Mouse (Mus musculus) olfactory bulb, adult 2 months (tissue): Measurements from ENCODE around the gene Amdhd1. TPM values are rescaled to one million over a fixed set of nuclear protein-coding genes. Genes with fewer than 3 reads are reported as not detected.

Experiments
- H3K27ac ChIP-seq: fragments of 200-500 bp; 2 replicates; pipeline ENCODE4 v1.5.1; 2012; ENCODE audit warnings: low read depth, low read length; ENCODE audit not compliant: insufficient read depth
- H3K4me1 ChIP-seq: fragments of 200-500 bp; 2 replicates; pipeline ENCODE4 v1.6.1; 2012; ENCODE audit warnings: low read length; ENCODE audit not compliant: control insufficient read depth, insufficient read depth
- H3K4me3 ChIP-seq: fragments of 200-500 bp; 2 replicates; pipeline ENCODE4 v1.5.1; 2012; ENCODE audit warnings: mild to moderate bottlenecking, low read depth, low read length, moderate library complexity; ENCODE audit not compliant: insufficient read depth
- CTCF ChIP-seq: fragments of 200-500 bp; IDR thresholded peaks from 2 replicates; pipeline ENCODE4 v1.5.1; 2012; ENCODE audit warnings: low read depth, mild to moderate bottlenecking, low read length, moderate library complexity; ENCODE audit not compliant: insufficient read depth
- POLR2A ChIP-seq: fragments of 200-500 bp; IDR thresholded peaks from 2 replicates; pipeline ENCODE4 v1.6.1; 2012; ENCODE audit warnings: mild to moderate bottlenecking, low read depth, low read length, moderate library complexity; ENCODE audit not compliant: insufficient read depth
- WGBS: fragments of 180-500 bp; shearing (Covaris S2); methylation state at CpG from one replicate; pipeline ENCODE4 v1.1.7; 2018; 5-methylcytosine and 5-hydroxymethylcytosine counted together
- polyA plus RNA-seq: library from polyadenylated mRNA; stranded (reverse); fragments of >200 nt; gene quantifications from 2 replicates; pipeline ENCODE4 v1.2.4, GENCODE M21; 2012; ENCODE audit warnings: low replicate concordance; ENCODE audit not compliant: missing spikeins, insufficient read depth, insufficient read length

Amdhd1 gene
- polyA plus RNA-seq, 1 experiment: not detected

DNA sequence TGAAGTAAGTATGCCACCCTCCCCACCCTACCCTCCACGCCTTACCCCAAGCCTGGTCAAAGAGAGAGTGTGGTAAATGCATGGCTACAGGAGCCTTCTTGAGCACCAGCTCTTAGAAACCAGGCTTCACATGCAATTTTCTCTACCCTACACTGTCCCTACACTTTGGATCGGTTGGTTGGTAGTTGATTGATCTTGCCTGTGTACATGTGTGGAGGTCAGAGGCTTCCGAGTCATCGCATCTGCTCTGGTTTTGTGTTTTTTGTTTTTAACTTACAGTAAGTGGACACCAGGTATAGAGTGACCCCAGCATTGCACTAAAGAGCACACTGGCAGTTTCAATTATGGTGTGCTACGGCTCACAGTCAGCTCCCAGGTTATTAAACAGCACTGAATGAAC, 4.3 kb upstream of the Amdhd1 start:
- Histone ChIP-seq H3K4me1 (peaks cover 11% of the 10 kb centered on the region), H3K4me3 (no peak overlapping the region), H3K27ac (no peak overlapping the region)
- WGBS: 87% methylated on average over 5 of the region's 5 CpGs
- no peak for TF ChIP-seq POLR2A
- TF ChIP-seq CTCF: no peak

DNA sequence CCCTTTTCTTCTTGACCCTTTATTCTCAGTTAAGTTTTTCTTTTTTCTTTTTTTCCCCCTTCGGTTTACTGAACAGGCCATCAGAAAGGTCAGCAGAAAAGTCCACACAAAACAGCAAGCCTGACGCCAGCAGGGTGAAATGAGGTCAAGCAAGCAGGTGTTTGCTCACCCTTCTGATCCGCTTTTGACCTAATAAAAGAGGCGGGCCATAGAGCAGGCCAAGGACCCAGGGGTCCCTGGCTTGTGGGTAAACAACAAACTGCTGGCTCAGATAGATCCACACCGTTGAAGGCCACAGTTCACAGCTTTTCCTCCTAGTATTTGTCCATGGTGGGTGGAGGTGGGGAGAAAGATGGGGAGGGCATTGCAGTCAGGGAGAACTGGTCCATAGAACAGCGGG, 3.3 kb upstream of the Amdhd1 start:
- H3K27ac ChIP-seq: no peak overlapping the region
- 76% methylated on average over 6 of the region's 6 CpGs for WGBS
- TF ChIP-seq POLR2A: no peak
- no peak for TF ChIP-seq CTCF
- peaks cover 11% of the 10 kb centered on the region for H3K4me1 ChIP-seq
- H3K4me3 ChIP-seq: no peak overlapping the region

GRCm38 (mm10) chr10:93542356-93542755, 2.5 kb upstream of the Amdhd1 start:
- no peak overlapping the region for H3K27ac ChIP-seq
- peaks cover 11% of the 10 kb centered on the region for H3K4me1 ChIP-seq
- no peak overlapping the region for H3K4me3 ChIP-seq
- WGBS: 84% methylated on average over 4 of the region's 4 CpGs
- no peak for TF ChIP-seq POLR2A
- no peak for TF ChIP-seq CTCF

DNA sequence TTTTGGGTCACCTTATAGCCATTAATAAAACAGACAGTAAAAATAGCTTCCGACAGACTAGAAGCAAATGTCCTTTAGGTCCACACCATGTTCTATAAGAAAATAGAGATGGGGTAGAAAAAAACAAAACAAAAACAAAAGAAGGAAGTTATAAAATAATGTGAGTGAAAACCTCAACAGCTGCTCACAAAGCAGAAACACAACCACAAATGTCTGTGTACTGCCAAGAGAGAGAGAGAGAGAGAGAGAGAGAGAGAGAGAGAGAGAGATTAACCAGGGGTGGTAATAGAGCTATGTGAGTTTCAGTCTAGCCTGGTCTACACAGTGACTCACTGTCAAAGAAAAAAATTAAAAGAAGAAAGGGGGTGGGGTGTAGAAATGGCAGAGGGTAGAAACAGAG, 1.8 kb upstream of the Amdhd1 start:
- Histone ChIP-seq H3K4me1 (peaks cover 11% of the 10 kb centered on the region), H3K27ac (no peak overlapping the region), H3K4me3 (no peak overlapping the region)
- TF ChIP-seq CTCF (no peak), POLR2A (no peak)
- WGBS: 97% methylated on average over 1 of the region's 1 CpGs

DNA sequence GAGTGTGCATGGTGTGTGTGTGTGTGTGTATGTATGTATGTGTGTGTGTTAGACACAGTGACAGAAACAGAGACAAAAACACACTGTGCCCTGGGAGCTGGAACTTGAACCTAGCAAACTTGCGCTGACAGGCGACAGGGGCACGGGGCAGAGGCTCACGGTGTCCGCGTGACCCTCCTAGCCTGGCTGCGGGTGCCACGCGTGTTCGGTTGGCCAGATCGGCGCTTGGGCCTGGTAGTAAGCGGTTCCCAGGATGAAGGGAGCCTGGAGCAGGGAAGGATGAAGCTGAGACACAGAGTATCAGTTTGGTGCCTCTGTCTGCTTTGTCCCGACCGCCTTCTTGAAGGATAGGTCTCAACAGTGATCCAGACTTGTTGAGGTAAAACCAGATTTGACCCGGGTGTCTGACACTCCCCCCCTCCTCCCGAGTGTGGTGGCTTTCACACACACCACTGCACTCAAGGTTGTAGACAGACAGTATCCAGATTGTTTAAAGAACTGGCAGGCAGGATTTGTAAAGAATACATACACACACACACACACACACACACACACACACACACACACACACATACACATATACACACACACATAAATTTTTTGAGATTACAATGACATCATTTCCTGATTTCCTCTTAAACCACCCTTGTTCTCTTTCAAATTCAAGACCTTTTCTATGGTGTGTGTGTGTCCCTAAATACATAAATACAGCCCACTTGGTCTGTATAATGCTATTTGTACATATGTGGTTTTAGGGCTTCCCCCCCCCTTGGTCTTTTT, 788 bp upstream of the Amdhd1 start, which contains the start of gene Ccdc38:
Ccdc38 (plus strand) TSS at position 202 of the 780 bp plus-strand sequence.
- Histone ChIP-seq H3K4me1 (peaks cover 11% of the 10 kb centered on the region), H3K27ac (no peak within 1 kb of the TSS), H3K4me3 (peak within 1 kb of the TSS; percentile 28)
- TF ChIP-seq POLR2A (no peak), CTCF (no peak)
- WGBS: 66% methylated on average over 17 of the region's 17 CpGs

DNA sequence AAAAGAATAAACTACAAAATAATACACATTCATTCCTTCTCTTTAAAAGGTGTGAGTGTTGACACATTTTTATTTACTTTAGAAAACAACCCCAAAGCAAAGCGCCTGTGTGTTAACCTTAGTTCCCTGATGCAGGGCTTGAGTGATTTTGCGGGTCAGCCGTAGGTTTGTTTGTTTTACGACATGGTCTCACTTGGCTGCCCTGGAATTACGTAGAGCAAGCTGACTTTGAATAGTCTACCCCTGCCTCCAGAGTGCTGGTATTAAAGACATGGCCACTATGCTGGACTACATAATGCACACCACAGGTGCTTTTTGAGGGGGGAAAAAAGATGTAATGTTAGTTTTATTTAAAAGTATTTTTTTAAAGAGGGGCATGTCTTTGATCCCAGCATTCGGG, 1.0 kb downstream of the Amdhd1 start:
- H3K4me1 ChIP-seq: peaks cover 18% of the 10 kb centered on the region
- H3K27ac ChIP-seq: no peak overlapping the region
- H3K4me3 ChIP-seq: no peak overlapping the region
- TF ChIP-seq CTCF: no peak
- no peak for TF ChIP-seq POLR2A
- WGBS: 95% methylated on average over 6 of the region's 6 CpGs

- H3K27ac ChIP-seq: no peak overlapping the region
- peaks cover 18% of the 10 kb centered on the region for H3K4me1 ChIP-seq
- H3K4me3 ChIP-seq: no peak overlapping the region
- WGBS: 94% methylated on average over 2 of the region's 2 CpGs
- no peak for TF ChIP-seq CTCF
- no peak for TF ChIP-seq POLR2A
Measured at GRCm38 (mm10) chr10:93538287-93538686, 1.5 kb downstream of the Amdhd1 start.

DNA sequence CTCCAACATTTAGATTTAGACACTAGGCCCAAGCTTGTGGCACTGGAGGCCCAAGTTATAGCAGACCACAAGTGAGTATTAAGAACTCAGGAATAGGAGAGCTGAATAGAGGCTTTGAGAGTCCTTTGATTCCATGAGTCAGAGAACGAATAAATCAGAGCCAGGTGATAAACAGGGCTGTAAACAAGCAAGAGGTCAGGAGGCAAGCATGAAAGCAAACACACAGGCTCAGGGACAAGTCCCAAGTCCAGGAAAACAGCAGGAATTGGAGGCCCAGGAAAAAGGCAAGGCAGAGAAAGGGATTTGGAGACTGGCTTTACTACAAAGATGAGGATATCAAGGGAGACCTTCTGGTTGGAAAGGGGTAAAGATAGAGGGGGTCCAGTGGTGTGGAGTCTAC, 14.5 kb downstream of the Amdhd1 start:
- H3K4me3 ChIP-seq: no peak overlapping the region
- H3K4me1 ChIP-seq: no peaks in the 10 kb centered on the region
- H3K27ac ChIP-seq: no peak overlapping the region
- TF ChIP-seq POLR2A: no peak
- no peak for TF ChIP-seq CTCF
- WGBS: 89% methylated on average over 1 of the region's 1 CpGs

DNA sequence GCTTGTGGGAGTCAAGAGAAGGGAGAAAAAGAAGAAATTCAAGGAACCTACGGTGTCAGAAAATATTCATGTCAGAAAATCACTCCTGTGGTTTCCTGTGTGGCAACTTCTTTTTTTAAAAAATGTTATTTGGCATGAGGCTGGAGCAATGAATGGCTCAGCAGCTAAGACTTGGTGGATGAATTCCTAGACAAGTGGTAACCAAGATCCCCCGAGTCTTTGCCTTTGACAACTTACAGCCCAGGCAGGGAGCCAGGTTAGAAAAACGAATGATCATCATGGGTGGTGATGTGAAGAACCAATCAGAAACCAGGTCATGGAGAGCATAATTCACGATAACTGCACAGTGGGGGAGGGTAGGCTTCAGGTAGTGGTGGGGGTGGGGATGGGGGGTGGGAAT, 18.8 kb downstream of the Amdhd1 start:
- 66% methylated on average over 4 of the region's 4 CpGs for WGBS
- no peaks in the 10 kb centered on the region for H3K4me1 ChIP-seq
- no peak overlapping the region for H3K27ac ChIP-seq
- no peak for TF ChIP-seq POLR2A
- TF ChIP-seq CTCF: no peak
- H3K4me3 ChIP-seq: no peak overlapping the region
